Mouse (Mus musculus) CH12.LX (cell line): ENCODE data around the gene Tcirg1. TPM values are rescaled to one million over a fixed set of nuclear protein-coding genes. Genes with fewer than 3 reads are reported as not detected.

Source experiments
- DNase-seq: peaks from one replicate; pipeline ENCODE4 v3.0.0-alpha.2; 2013; ENCODE audit errors: extremely low read depth
- H3K27ac ChIP-seq: 2 replicates; pipeline ENCODE4 v1.5.1; 2012; ENCODE audit warnings: low read depth, mild to moderate bottlenecking, control low read depth, moderate library complexity; ENCODE audit not compliant: insufficient read depth
- H3K27me3 ChIP-seq: replicated peaks from 2 replicates; pipeline ENCODE3; 2012; ENCODE audit warnings: inconsistent platforms
- H3K36me3 ChIP-seq, 2 experiments: replicated peaks in 1 of 2; 2 replicates each; pipeline versions ENCODE3 to v1.6.1; 2012; ENCODE audit warnings: inconsistent platforms in 1 of 2, low read length in 1 of 2, mild to moderate bottlenecking in 1 of 2, mixed read lengths in 1 of 2, moderate library complexity in 1 of 2; ENCODE audit not compliant: control insufficient read depth in 1 of 2, insufficient read depth in 1 of 2
- H3K4me1 ChIP-seq, 2 experiments: 2 replicates each; pipeline ENCODE4 v1.6.1; 2012; ENCODE audit warnings: inconsistent platforms in 1 of 2, moderate library complexity in 1 of 2; ENCODE audit not compliant: insufficient read depth in 2 of 2, control insufficient read depth in 1 of 2
- H3K4me2 ChIP-seq: 2 replicates; pipeline ENCODE4 v1.6.1; 2012; ENCODE audit warnings: low read depth, mild to moderate bottlenecking, control low read depth; ENCODE audit not compliant: poor library complexity, insufficient read depth, severe bottlenecking
- H3K4me3 ChIP-seq, 3 experiments: fragments of 150-350 bp in 1 of 3; sonication (generic) in 1 of 3; replicated peaks in 1 of 3; 2 replicates each; pipeline versions ENCODE3 to v1.5.1; 2011 to 2012; ENCODE audit warnings: low read depth in 2 of 3, low read length in 2 of 3, mild to moderate bottlenecking in 2 of 3, moderate library complexity in 2 of 3, control low read depth in 1 of 3, improper control_type of control experiment in 1 of 3, inconsistent platforms in 1 of 3, mixed read lengths in 1 of 3; ENCODE audit not compliant: poor library complexity in 1 of 3
- H3K79me2 ChIP-seq: replicated peaks from 2 replicates; pipeline ENCODE4 v1.6.1; 2012; ENCODE audit warnings: mild to moderate bottlenecking, moderate library complexity; ENCODE audit not compliant: control insufficient read depth, poor library complexity, insufficient read depth, severe bottlenecking; ENCODE audit errors: extremely low read depth
- H3K9ac ChIP-seq: 2 replicates; pipeline ENCODE4 v1.6.1; 2012; ENCODE audit warnings: low read depth, mild to moderate bottlenecking, control low read depth, moderate library complexity; ENCODE audit not compliant: insufficient read depth
- H3K9me3 ChIP-seq: replicated peaks from 2 replicates; pipeline ENCODE3; 2012; ENCODE audit warnings: low read length, inconsistent platforms, mixed read lengths
- BHLHE40 ChIP-seq: IDR thresholded peaks from 2 replicates; pipeline ENCODE4 v1.6.1; 2011; ENCODE audit warnings: mild to moderate bottlenecking, low read depth, low read length, improper control_type of control experiment
- CHD1 ChIP-seq: IDR thresholded peaks from 2 replicates; pipeline ENCODE4 v1.6.1; 2012; ENCODE audit warnings: low read depth, low read length, improper control_type of control experiment, inconsistent platforms
- E2F4 ChIP-seq: IDR thresholded peaks from 2 replicates; pipeline ENCODE4 v1.6.1; 2011; ENCODE audit warnings: low read depth, low read length, improper control_type of control experiment; ENCODE audit not compliant: insufficient replicate concordance
- ELF1 ChIP-seq: IDR thresholded peaks from 2 replicates; pipeline ENCODE4 v1.6.1; 2014; ENCODE audit warnings: low read depth, mild to moderate bottlenecking, inconsistent platforms, low read length, improper control_type of control experiment
- EP300 ChIP-seq: IDR thresholded peaks from 2 replicates; pipeline ENCODE4 v1.6.1; 2011; ENCODE audit warnings: low read length, improper control_type of control experiment
- IRF4 ChIP-seq: IDR thresholded peaks from 2 replicates; pipeline ENCODE4 v1.6.1; 2014; ENCODE audit warnings: low read depth, mild to moderate bottlenecking, inconsistent platforms, low read length, improper control_type of control experiment
- JUN ChIP-seq: IDR thresholded peaks from 2 replicates; pipeline ENCODE4 v1.6.1; 2011; ENCODE audit warnings: low read depth, mild to moderate bottlenecking, low read length, improper control_type of control experiment, moderate library complexity; ENCODE audit not compliant: insufficient read depth
- JUND ChIP-seq: conservative IDR thresholded peaks from 2 replicates; pipeline ENCODE4 v1.6.1; 2011; ENCODE audit warnings: low read depth, low read length, improper control_type of control experiment
- KAT2A ChIP-seq: IDR thresholded peaks from 2 replicates; pipeline ENCODE4 v1.6.1; 2012; ENCODE audit warnings: low read length, improper control_type of control experiment, inconsistent platforms; ENCODE audit not compliant: insufficient replicate concordance
- MAX ChIP-seq: IDR thresholded peaks from 2 replicates; pipeline ENCODE4 v1.6.1; 2011; ENCODE audit warnings: low read length, improper control_type of control experiment
- MEF2A ChIP-seq: IDR thresholded peaks from 2 replicates; pipeline ENCODE4 v1.6.1; 2014; ENCODE audit warnings: low read depth, mild to moderate bottlenecking, inconsistent platforms, low read length, improper control_type of control experiment, borderline replicate concordance
- MXI1 ChIP-seq: IDR thresholded peaks from 2 replicates; pipeline ENCODE4 v1.6.1; 2011; ENCODE audit warnings: mild to moderate bottlenecking, low read depth, low read length, improper control_type of control experiment
- NELFE ChIP-seq: IDR thresholded peaks from 2 replicates; pipeline ENCODE4 v1.6.1; 2011; ENCODE audit warnings: low read depth, low read length, improper control_type of control experiment
- POLR2A ChIP-seq: IDR thresholded peaks from 2 replicates; pipeline ENCODE4 v1.6.1; 2011; ENCODE audit warnings: low read depth, mild to moderate bottlenecking, improper control_type of control experiment, low read length
- POLR2AphosphoS2 ChIP-seq: IDR thresholded peaks from 2 replicates; pipeline ENCODE4 v1.6.1; 2011; ENCODE audit warnings: low read depth, low read length, improper control_type of control experiment
- RAD21 ChIP-seq: IDR thresholded peaks from 2 replicates; pipeline ENCODE4 v1.6.1; 2011; ENCODE audit warnings: low read depth, mild to moderate bottlenecking, low read length, improper control_type of control experiment, moderate library complexity
- SMC3 ChIP-seq: IDR thresholded peaks from 2 replicates; pipeline ENCODE4 v1.6.1; 2011; ENCODE audit warnings: low read depth, low read length, improper control_type of control experiment
- TBP ChIP-seq: conservative IDR thresholded peaks from 2 replicates; pipeline ENCODE4 v1.6.1; 2011; ENCODE audit warnings: low read depth, low read length, improper control_type of control experiment
- TCF12 ChIP-seq: IDR thresholded peaks from 2 replicates; pipeline ENCODE4 v1.6.1; 2014; ENCODE audit warnings: low read depth, mild to moderate bottlenecking, inconsistent platforms, low read length, improper control_type of control experiment
- UBTF ChIP-seq: IDR thresholded peaks from 2 replicates; pipeline ENCODE4 v1.6.1; 2012; ENCODE audit warnings: low read depth, mild to moderate bottlenecking, inconsistent platforms, low read length, improper control_type of control experiment, moderate library complexity
- USF2 ChIP-seq: conservative IDR thresholded peaks from 2 replicates; pipeline ENCODE4 v1.6.1; 2011; ENCODE audit warnings: low read depth, low read length, improper control_type of control experiment
- ZMIZ1 ChIP-seq: IDR thresholded peaks from 2 replicates; pipeline ENCODE4 v1.6.1; 2012; ENCODE audit warnings: low read depth, mild to moderate bottlenecking, inconsistent platforms, low read length, improper control_type of control experiment
- ZNF384 ChIP-seq: IDR thresholded peaks from 2 replicates; pipeline ENCODE4 v1.6.1; 2012; ENCODE audit warnings: low read depth, low read length, improper control_type of control experiment, inconsistent platforms
- dilution Hi-C: fragments of 300-500 bp; cut with MboI; formaldehyde crosslinking; loops from 2 replicates; pipeline ENCODE4 v1.14.3; 2020; ENCODE audit warnings: low sequenced_read_pairs; ENCODE audit not compliant: extremely low pct_unique_long_range_greater_than_20kb, extremely low pct_ligation_motif_present
- in situ Hi-C: fragments of 300-500 bp; cut with MboI; formaldehyde crosslinking; loops from 3 replicates; pipeline ENCODE4 v1.14.3; 2019; ENCODE audit warnings: low sequenced_read_pairs, low pct_ligation_motif_present, low pct_unique_long_range_greater_than_20kb, mixed read lengths
- polyA plus RNA-seq: library from polyadenylated mRNA; unstranded; fragments of >175 nt; gene quantifications from 2 replicates; pipeline ENCODE4 v1.2.1, GENCODE M21; 2012; ENCODE audit warnings: low read depth; ENCODE audit not compliant: insufficient read length
- total RNA-seq, 2 experiments: library from RNA; depleted of rRNA; stranded (reverse); fragments of 300-350 nt in 1 of 2; fragments of >200 nt in 1 of 2; gene quantifications; 2 replicates each; pipeline ENCODE4 v1.2.3; 2012 to 2014

Gene Tcirg1
- total and polyA plus RNA-seq, 3 experiments, result 46.6 to 62.8 (median 48.5) TPM

GRCm38 (mm10) chr19:3922661-3923371 lies 15.9 kb upstream of the Tcirg1 start:
- H3K79me2 ChIP-seq, result no peaks in the 10 kb centered on the region
- no peaks in the 10 kb centered on the region for H3K27me3 ChIP-seq
- H3K4me1 ChIP-seq, result peaks cover 30 to 59% of the 10 kb centered on the region in 2 experiments
- peak; percentile 75 for DNase-seq
- peak overlapping the region in 1 of 3 experiments; percentile 1 for H3K4me3 ChIP-seq
- no peaks in the 10 kb centered on the region for H3K9me3 ChIP-seq
- dilution Hi-C loops, result no loop called here
- H3K9ac ChIP-seq, result peak overlapping the region; percentile 2; the same call in 1 of the 2 replicates
- peak overlapping the region; percentile 34; the same call in 1 of the 2 replicates for H3K4me2 ChIP-seq
- peaks cover 0 to 20% of the 10 kb centered on the region in 2 experiments for H3K36me3 ChIP-seq
- peak overlapping the region; percentile 84 for H3K27ac ChIP-seq
- in situ Hi-C loops, result no loop called here
- TF ChIP-seq POLR2A (peak; percentile 45; the same call in 1 of the 2 replicates), USF2 (no peak), JUN (no peak), RAD21 (peak; percentile 6; the same call in 1 of the 2 replicates), TBP (0 out of 2 replicates have a peak, but pooled peaks have one; percentile 38), EP300 (peak; percentile 57), ELF1 (peak; percentile 61), POLR2AphosphoS2 (no peak), ZMIZ1 (0 out of 2 replicates have a peak, but pooled peaks have one; percentile 29), KAT2A (no peak), IRF4 (peak; percentile 61), MEF2A (peak; percentile 62; the same call in 1 of the 2 replicates)

- dilution Hi-C loops, result no loop called here
- TF ChIP-seq CHD1 (no peak), UBTF (no peak), TCF12 (no peak), BHLHE40 (no peak), E2F4 (no peak), ZNF384 (no peak), MAX (no peak), JUND (no peak), ELF1 (no peak), MXI1 (no peak), SMC3 (no peak), NELFE (no peak), POLR2AphosphoS2 (no peak)
Observed at GRCm38 (mm10) chr19:3919928-3920327, 13.0 kb upstream of the Tcirg1 start.

More at GRCm38 (mm10) chr19:3919928-3920327, 13.0 kb upstream of the Tcirg1 start:
- Histone ChIP-seq H3K4me3 (no peak overlapping the region), H3K27me3 (no peaks in the 10 kb centered on the region), H3K79me2 (no peaks in the 10 kb centered on the region), H3K4me1 (peaks cover 25 to 48% of the 10 kb centered on the region in 2 experiments), H3K9ac (no peak overlapping the region), H3K36me3 (peaks cover 0 to 35% of the 10 kb centered on the region in 2 experiments), H3K4me2 (no peak overlapping the region), H3K27ac (no peak overlapping the region), H3K9me3 (no peaks in the 10 kb centered on the region)
- in situ Hi-C loops, result no loop called here
- DNase-seq, result no peak
